Mouse (Mus musculus) lung, embryonic 16.5 days (tissue): ENCODE measurements around the gene Atp4b. TPM values are rescaled to one million over a fixed set of nuclear protein-coding genes. Genes with fewer than 3 reads are reported as not detected.

ENCODE experiments used
- ATAC-seq: fragments of 200-750 bp; cut with Nextera tagmentation; 2 replicates; pipeline ENCODE4 v1.8.0; 2017; ENCODE audit warnings: low read depth, mild to moderate bottlenecking, moderate library complexity
- H3K27ac ChIP-seq: fragments of 300-500 bp; sonication (generic); 2 replicates; pipeline ENCODE4 v1.5.1; 2014; ENCODE audit warnings: mild to moderate bottlenecking, control low read depth, low read length
- H3K27me3 ChIP-seq: fragments of 300-500 bp; sonication (generic); 2 replicates; pipeline ENCODE4 v1.6.1; 2014; ENCODE audit warnings: low read depth, low read length, mixed read lengths; ENCODE audit not compliant: control insufficient read depth, insufficient read depth
- H3K36me3 ChIP-seq: fragments of 300-500 bp; sonication (generic); 2 replicates; pipeline ENCODE4 v1.6.1; 2014; ENCODE audit warnings: low read length; ENCODE audit not compliant: control insufficient read depth, insufficient read depth
- H3K4me1 ChIP-seq: fragments of 300-500 bp; sonication (generic); replicated peaks from 2 replicates; pipeline ENCODE4 v1.6.1; 2014; ENCODE audit warnings: low read length, mixed read lengths; ENCODE audit not compliant: control insufficient read depth, insufficient read depth
- H3K4me2 ChIP-seq: fragments of 300-500 bp; sonication (generic); 2 replicates; pipeline ENCODE4 v1.6.1; 2014; ENCODE audit warnings: low read depth, low read length, control low read depth
- H3K4me3 ChIP-seq: fragments of 300-500 bp; sonication (generic); 2 replicates; pipeline ENCODE4 v1.5.1; 2014; ENCODE audit warnings: mild to moderate bottlenecking, low read length, control low read depth
- H3K9ac ChIP-seq: fragments of 300-500 bp; sonication (generic); 2 replicates; pipeline ENCODE4 v1.6.1; 2014; ENCODE audit warnings: low read length, control low read depth
- H3K9me3 ChIP-seq: fragments of 300-500 bp; sonication (generic); 2 replicates; pipeline ENCODE4 v1.6.1; 2016; ENCODE audit warnings: low read length; ENCODE audit not compliant: control insufficient read depth
- WGBS: fragments of 180-500 bp; shearing (Covaris S2); extraction: QIAGEN DNeasy Blood & Tissue Kit; methylation state at CpG from one replicate; pipeline ENCODE4 v1.1.7; 2014; 5-methylcytosine and 5-hydroxymethylcytosine counted together
- polyA plus RNA-seq: library from polyadenylated mRNA; unstranded; fragments of >200 nt; fragmentation: Nextera tagmentation; extraction: Ambion mirVana; gene quantifications from 2 replicates; pipeline ENCODE4 v1.2.1, GENCODE M21; 2015

Atp4b gene
- polyA plus RNA-seq, 1 experiment from 2014 or later, result not detected

DNA sequence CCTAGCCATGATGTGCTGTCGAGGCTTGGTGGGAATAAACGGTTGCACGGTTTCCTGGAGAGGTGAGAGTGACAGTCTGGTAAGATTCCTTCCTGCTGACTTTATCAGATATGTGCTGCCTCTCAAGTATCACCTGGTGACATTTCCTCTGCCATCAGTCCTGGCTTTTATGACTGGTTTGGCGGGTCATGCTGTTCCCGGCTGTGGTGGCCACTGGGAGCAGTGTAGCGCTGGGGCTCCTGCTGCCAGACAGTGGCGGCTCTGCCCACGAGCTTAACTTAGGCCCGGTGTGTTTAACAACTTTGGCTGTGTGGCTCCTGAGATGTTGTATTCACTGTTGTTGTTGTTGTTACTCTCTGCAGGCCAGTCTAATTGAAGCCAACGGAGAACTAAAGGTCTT is 39.9 kb downstream of the Atp4b start:
- Histone ChIP-seq H3K9me3 (0 out of 2 replicates have a peak, but pooled peaks cover 1% of the 10 kb centered on the region), H3K4me2 (no peak overlapping the region), H3K4me1 (no peaks in the 10 kb centered on the region), H3K9ac (no peak overlapping the region), H3K27ac (no peak overlapping the region), H3K36me3 (peaks cover 74% of the 10 kb centered on the region), H3K27me3 (no peaks in the 10 kb centered on the region), H3K4me3 (no peak overlapping the region)
- ATAC-seq, result no peak
- WGBS, result 58% methylated on average over 10 of the region's 10 CpGs

DNA sequence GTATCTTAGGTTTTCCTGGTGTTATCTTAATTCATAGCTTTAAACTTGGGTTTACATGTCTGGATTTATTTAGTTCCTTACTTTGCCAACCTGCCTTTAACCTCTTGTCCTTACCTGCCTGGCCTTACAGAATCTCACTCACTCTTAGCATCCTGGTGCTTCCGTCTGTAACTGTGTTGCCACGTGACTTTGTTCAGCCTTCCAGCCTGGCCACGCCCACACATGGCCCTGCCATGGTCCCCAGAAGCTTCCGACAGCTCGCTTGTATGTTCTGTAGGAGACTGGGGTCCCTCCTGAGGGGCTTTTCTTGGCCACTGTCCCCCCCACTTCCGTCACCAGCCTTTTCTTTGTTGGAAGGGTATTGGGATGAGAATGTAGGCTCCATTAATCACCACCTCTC is 40.4 kb downstream of the Atp4b start:
- Histone ChIP-seq H3K4me1 (no peaks in the 10 kb centered on the region), H3K36me3 (peaks cover 69% of the 10 kb centered on the region)
- no peak for ATAC-seq

DNA sequence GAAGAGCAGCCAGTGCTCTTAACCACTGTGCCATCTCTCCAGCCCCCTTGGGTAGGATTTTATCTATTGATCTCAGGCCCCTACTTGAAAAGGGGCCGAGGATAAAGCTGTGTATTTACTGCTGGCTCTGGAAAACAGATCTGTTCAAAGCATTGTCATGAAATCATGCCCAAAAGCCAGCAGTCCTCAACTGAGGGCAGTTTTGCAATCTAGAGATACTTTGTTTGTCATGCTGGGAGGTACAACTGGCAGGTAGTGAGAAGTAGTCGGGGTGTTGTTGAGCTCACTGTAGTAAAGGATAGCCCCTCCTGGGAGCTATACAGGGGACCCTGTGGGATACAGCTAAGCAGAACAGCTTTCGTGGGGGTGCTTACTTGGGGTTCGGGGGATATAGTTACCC is 42.7 kb downstream of the Atp4b start:
- no peaks in the 10 kb centered on the region for H3K4me1 ChIP-seq
- H3K4me2 ChIP-seq, result no peak overlapping the region
- peaks cover 64% of the 10 kb centered on the region for H3K36me3 ChIP-seq
- no peak overlapping the region for H3K27ac ChIP-seq
- H3K4me3 ChIP-seq, result no peak overlapping the region
- no peaks in the 10 kb centered on the region for H3K27me3 ChIP-seq
- no peak for ATAC-seq
- H3K9ac ChIP-seq, result no peak overlapping the region
- no peaks in the 10 kb centered on the region for H3K9me3 ChIP-seq
- WGBS, result 79% methylated on average over 4 of the region's 4 CpGs

More for the DNA sequence above, 40.4 kb downstream of the Atp4b start:
- Histone ChIP-seq H3K27me3 (no peaks in the 10 kb centered on the region), H3K9me3 (no peaks in the 10 kb centered on the region), H3K4me3 (no peak overlapping the region), H3K4me2 (no peak overlapping the region), H3K27ac (no peak overlapping the region), H3K9ac (no peak overlapping the region)
- WGBS, result 74% methylated on average over 6 of the region's 6 CpGs

DNA sequence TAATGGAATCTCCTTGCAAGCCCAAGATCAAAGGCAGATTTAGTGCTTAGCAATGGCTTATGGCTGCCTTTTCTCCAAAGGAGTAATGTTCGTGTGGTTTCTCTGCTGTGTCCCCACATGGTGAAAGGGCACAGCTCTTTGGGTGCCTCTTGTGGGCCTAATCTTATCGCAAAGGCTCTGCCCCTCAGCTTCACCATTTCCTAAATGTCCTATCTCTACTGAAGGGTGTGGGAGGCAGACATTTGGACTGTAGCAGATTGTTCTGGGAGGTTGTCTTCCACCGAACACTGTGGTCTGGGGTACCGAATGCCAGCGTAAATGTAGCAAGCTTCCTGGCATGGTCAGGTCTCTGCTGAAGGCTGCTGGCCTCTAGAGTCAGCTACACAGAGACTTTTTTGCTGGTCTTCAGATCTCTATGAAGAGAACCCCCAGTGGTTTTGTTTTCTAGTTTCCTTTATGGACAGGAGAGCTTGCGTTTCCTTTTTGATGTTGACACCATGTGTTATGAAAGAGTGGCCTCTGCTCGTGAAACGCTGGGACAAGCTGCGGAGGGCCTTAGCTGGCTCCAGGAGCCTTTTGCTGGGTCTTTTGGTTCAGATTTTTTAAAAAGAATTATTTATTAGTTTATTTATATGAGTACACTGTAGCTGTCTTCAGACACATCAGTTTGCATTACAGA is 43.3 kb downstream of the Atp4b start:
- H3K9me3 ChIP-seq, result no peaks in the 10 kb centered on the region
- no peak overlapping the region for H3K9ac ChIP-seq
- no peak overlapping the region for H3K27ac ChIP-seq
- no peak for ATAC-seq
- peaks cover 63% of the 10 kb centered on the region for H3K36me3 ChIP-seq
- WGBS, result 81% methylated on average over 9 of the region's 9 CpGs
- no peaks in the 10 kb centered on the region for H3K4me1 ChIP-seq
- no peaks in the 10 kb centered on the region for H3K27me3 ChIP-seq
- no peak overlapping the region for H3K4me3 ChIP-seq
- H3K4me2 ChIP-seq, result no peak overlapping the region

DNA sequence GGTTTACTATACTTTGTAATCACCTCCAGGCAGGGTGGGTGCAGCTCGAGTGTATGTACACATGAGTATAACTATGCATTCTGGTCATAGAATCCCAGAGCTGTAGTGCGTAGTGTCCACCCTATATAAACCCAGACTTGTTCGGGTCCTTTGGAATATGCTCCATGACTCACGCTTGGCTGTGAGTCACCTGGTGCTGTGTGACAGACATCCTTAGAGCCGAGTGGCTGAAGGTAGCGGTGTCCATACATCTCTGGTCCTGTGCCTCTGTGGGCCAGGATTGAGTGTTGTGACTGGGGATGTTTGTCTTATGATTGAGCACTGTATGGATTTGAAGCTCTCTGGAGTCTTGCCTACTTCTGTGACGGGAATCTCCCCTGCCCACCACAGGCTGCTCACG is 44.0 kb downstream of the Atp4b start:
- ATAC-seq, result no peak
- no peak overlapping the region for H3K27ac ChIP-seq
- H3K4me1 ChIP-seq, result no peaks in the 10 kb centered on the region
- WGBS, result 84% methylated on average over 8 of the region's 8 CpGs
- no peaks in the 10 kb centered on the region for H3K27me3 ChIP-seq
- H3K9me3 ChIP-seq, result no peaks in the 10 kb centered on the region
- no peak overlapping the region for H3K4me2 ChIP-seq
- no peak overlapping the region for H3K4me3 ChIP-seq
- H3K36me3 ChIP-seq, result peaks cover 63% of the 10 kb centered on the region
- H3K9ac ChIP-seq, result no peak overlapping the region

DNA sequence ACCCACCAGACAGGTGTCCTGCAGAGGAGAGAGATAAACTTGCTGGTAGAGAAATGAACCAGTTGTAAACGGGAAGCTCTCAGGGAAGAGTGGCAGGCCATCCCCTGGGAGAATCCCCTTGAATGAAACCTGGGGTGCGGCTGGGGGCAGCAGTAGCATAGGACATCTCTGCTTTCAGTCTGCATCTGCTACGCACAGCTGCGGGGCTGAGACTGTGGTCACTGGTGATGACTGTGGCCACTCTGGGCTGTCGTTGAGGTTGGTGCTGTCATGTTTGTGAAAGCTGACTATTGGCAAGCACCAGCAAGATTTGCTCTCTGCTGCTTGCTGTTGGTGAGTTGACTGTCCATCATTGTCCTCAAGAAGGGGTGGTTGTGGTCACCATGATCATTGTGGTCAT is 45.0 kb downstream of the Atp4b start:
- no peak overlapping the region for H3K9ac ChIP-seq
- H3K27ac ChIP-seq, result no peak overlapping the region
- no peak for ATAC-seq
- no peaks in the 10 kb centered on the region for H3K27me3 ChIP-seq
- no peak overlapping the region for H3K4me2 ChIP-seq
- H3K4me1 ChIP-seq, result no peaks in the 10 kb centered on the region
- H3K4me3 ChIP-seq, result no peak overlapping the region
- 76% methylated on average over 5 of the region's 5 CpGs for WGBS
- H3K9me3 ChIP-seq, result no peaks in the 10 kb centered on the region
- H3K36me3 ChIP-seq, result peaks cover 62% of the 10 kb centered on the region

DNA sequence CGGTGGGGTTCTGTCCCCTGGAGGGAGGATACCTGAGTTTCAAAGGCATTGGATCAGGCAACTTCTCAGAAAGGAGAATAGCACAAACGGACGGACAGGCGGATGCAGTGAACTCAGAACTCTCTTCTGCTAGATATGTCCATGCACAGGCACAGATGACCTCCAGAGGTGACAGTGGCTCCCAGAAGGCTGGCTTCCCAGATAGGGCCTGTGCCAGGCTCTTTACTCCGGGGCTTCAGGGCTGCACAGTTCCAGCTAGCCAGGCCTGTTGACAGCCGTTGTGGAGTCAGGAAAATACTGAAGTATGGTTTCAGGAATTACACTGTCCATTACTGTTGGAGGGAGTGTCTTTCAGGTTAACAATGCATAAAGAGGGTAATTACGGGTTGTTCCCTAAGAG is 46.6 kb downstream of the Atp4b start:
- ATAC-seq, result no peak
- H3K4me3 ChIP-seq, result no peak overlapping the region
- no peaks in the 10 kb centered on the region for H3K27me3 ChIP-seq
- no peak overlapping the region for H3K9ac ChIP-seq
- 86% methylated on average over 7 of the region's 7 CpGs for WGBS
- H3K36me3 ChIP-seq, result peaks cover 58% of the 10 kb centered on the region
- H3K9me3 ChIP-seq, result no peaks in the 10 kb centered on the region
- H3K4me2 ChIP-seq, result no peak overlapping the region
- no peak overlapping the region for H3K27ac ChIP-seq
- H3K4me1 ChIP-seq, result no peaks in the 10 kb centered on the region

DNA sequence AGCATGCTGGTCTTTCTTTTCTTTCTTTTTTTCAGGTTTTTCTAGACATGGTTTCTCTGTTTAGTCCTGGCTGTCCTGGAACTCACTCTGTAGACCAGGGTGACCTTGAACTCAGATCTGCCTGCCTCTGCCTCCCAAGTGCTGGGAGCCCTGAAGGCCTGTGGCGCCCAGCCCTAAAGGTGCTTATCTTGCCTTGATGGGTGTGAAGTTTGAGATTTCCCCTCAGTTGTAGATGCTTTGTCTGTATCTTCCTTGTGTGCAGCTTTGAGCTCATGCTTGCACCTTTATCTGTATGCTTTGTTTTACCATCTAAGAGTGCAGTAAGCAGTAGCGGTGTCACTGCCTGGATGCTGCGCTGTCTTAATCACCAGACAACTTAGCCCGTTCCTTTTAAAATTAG is 53.5 kb downstream of the Atp4b start:
- H3K9ac ChIP-seq, result no peak overlapping the region
- H3K4me2 ChIP-seq, result no peak overlapping the region
- no peak overlapping the region for H3K27ac ChIP-seq
- no peaks in the 10 kb centered on the region for H3K27me3 ChIP-seq
- no peak for ATAC-seq
- H3K9me3 ChIP-seq, result no peaks in the 10 kb centered on the region
- H3K4me3 ChIP-seq, result no peak overlapping the region
- H3K4me1 ChIP-seq, result peaks cover 9% of the 10 kb centered on the region
- peaks cover 45% of the 10 kb centered on the region for H3K36me3 ChIP-seq
- 93% methylated on average over 4 of the region's 4 CpGs for WGBS

DNA sequence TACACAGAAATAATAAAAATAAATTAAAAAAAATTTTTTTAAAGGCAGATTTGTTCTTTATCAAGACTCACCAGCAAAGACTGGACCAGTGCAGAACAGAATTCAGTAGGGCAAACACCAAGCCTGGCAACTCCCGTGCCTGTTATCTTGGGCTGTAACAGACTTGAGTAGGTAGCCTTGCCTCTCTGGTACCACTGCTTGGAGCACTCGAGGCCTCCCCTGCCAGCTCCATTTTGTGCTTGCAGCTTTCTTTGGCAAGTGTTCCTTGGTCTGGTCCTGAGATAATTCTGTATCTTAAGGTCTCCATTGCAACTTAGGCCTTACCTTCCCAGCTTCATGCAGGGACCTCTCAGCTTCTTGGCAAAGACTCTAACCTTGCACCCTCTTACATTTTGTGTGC is 54.3 kb downstream of the Atp4b start:
- Histone ChIP-seq H3K9me3 (no peaks in the 10 kb centered on the region), H3K4me2 (no peak overlapping the region), H3K27me3 (no peaks in the 10 kb centered on the region), H3K9ac (no peak overlapping the region), H3K27ac (no peak overlapping the region), H3K36me3 (peaks cover 39% of the 10 kb centered on the region), H3K4me3 (no peak overlapping the region), H3K4me1 (peaks cover 15% of the 10 kb centered on the region)
- no peak for ATAC-seq
- 67% methylated on average over 2 of the region's 2 CpGs for WGBS

DNA sequence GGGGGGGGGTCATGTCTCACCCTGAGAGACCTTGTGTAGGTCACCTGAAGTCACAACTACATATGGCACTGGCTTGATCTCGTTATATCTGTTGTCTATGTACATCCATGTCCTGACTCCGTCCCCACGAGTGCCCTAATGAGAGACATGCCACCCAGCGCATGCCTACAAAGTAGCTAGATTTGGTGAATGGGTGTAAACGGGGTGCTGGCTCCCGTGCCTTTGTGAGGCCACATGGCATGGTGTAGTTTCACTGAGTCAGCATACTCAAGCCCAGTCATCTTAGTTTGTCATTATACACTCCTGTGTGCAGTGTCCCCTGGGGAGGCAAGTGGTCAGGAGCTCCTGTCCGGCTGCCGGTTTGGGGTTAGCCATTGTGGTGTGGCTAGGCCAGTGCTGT is 56.0 kb downstream of the Atp4b start:
- no peak overlapping the region for H3K27ac ChIP-seq
- H3K27me3 ChIP-seq, result no peaks in the 10 kb centered on the region
- 83% methylated on average over 8 of the region's 8 CpGs for WGBS
- peak overlapping the region; percentile 57; the same call in 1 of the 2 replicates for H3K9ac ChIP-seq
- H3K4me3 ChIP-seq, result no peak overlapping the region
- no peaks in the 10 kb centered on the region for H3K9me3 ChIP-seq
- H3K4me1 ChIP-seq, result peaks cover 15% of the 10 kb centered on the region
- peaks cover 24% of the 10 kb centered on the region for H3K36me3 ChIP-seq
- ATAC-seq, result no peak
- peak overlapping the region; percentile 82; the same call in 1 of the 2 replicates for H3K4me2 ChIP-seq
